Mouse (Mus musculus): ENCODE data around the gene Rps16. TPM values are rescaled to one million over a fixed set of nuclear protein-coding genes. Genes with fewer than 3 reads are reported as not detected.
A peak's percentile ranks its signal among the peaks of the same experiment; 100 is the strongest.

The Rps16 gene
- polyA plus RNA-seq, 1 experiment = 4,542 TPM

DNA sequence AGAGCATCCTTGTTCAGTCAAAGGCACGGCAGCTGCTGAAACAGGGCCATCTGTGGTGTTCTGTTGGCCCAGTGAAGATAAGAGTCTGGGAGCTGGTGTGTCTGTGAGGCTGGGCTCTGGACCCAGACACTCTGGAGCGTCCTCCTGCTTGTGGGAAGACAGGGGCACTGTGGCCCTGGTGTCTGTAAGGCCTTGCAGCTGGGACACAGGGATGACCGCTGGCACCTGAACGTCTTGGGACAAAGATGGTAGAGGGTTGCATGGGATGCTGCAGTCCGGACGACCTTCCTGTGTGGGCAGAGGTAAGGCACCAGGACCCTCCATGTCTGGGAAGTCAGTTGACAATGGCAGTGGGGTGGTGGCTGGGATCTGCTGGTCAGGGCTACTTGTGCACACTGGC, 9.8 kb downstream of the Rps16 start:
- no peak for TF ChIP-seq MAX (IDR thresholded peaks at IDR 0.05; ENCODE audit: low read depth)
- TF ChIP-seq POLR2AphosphoS2 (IDR thresholded peaks at IDR 0.05; ENCODE audit: insufficient read length, low read depth) = peak; percentile 11
- no peak for TF ChIP-seq MYOG (IDR thresholded peaks at IDR 0.05; ENCODE audit: control insufficient read depth in 1 of 3, insufficient read depth in 1 of 3, insufficient read length in 2 of 3, low read depth in 2 of 3)
- Histone ChIP-seq H3K79me2 (ENCODE audit: control insufficient read depth, insufficient read depth) (no peaks in the 10 kb centered on the region), H3ac (ENCODE audit: control insufficient read depth, insufficient read length) (no peak overlapping the region), H3K4me3 (no peak overlapping the region), H3K27me3 (ENCODE audit: control insufficient read depth, insufficient read depth, insufficient read length) (no peaks in the 10 kb centered on the region), H3K4me2 (ENCODE audit: low read depth) (no peak overlapping the region), H3K36me3 (ENCODE audit: control insufficient read depth, insufficient read depth) (no peaks in the 10 kb centered on the region)

DNA sequence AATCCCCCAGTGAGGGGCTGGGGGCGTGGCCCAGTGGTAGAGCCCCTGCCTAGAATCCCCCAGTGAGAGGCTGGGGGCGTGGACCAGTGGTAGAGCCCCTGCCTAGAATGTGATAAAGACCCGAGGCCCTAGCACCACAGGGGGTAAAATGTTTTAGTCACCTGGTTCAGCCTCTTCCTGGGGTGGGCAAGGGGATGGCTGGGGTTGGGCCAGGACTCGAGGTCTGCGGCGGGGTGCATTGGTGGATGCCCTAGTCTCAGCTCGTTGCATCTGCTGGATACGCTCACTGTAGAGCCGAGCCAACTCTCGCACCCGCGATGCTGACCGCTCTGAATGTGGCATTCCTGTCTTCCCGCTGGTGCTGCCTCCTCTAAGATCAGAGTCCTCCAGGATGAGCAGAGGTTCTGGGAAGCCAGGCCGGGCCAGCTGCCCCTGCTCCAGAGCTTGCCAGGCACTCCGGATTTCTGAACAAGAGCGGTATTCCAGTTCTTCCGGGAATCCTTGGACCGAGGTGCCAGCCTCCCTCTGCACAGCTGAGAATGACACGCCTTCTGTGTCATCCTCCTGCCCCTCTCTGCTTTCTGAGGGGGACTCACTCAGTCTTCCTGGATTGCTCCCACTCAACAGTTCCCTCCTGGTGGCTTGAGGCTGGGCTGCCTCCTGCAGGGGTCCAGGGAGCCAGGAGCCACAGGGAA, 11.3 kb downstream of the Rps16 start:
- Histone ChIP-seq H3K36me3 (ENCODE audit: control insufficient read depth, insufficient read depth) (no peaks in the 10 kb centered on the region), H3K4me2 (ENCODE audit: low read depth) (no peak overlapping the region), H3ac (ENCODE audit: control insufficient read depth, insufficient read length) (no peak overlapping the region), H3K4me3 (no peak overlapping the region), H3K27me3 (ENCODE audit: control insufficient read depth, insufficient read depth, insufficient read length) (no peaks in the 10 kb centered on the region), H3K79me2 (ENCODE audit: control insufficient read depth, insufficient read depth) (no peaks in the 10 kb centered on the region)
- peak; percentile 50 to 92 (median 51) for TF ChIP-seq MYOG (IDR thresholded peaks at IDR 0.05; ENCODE audit: control insufficient read depth in 1 of 3, insufficient read depth in 1 of 3, insufficient read length in 2 of 3, low read depth in 2 of 3)
- peak; percentile 7 for TF ChIP-seq TCF3 (IDR thresholded peaks at IDR 0.05; ENCODE audit: insufficient read length, low read depth)
- TF ChIP-seq SRF (IDR thresholded peaks at IDR 0.05; ENCODE audit: control insufficient read depth, insufficient read length, low read depth) = no peak
- no peak for TF ChIP-seq MAX (IDR thresholded peaks at IDR 0.05; ENCODE audit: low read depth)
- TF ChIP-seq USF1 (IDR thresholded peaks at IDR 0.05; ENCODE audit: low read depth) = no peak
- TF ChIP-seq POLR2A (IDR thresholded peaks at IDR 0.05; ENCODE audit: insufficient read length, low read depth) = no peak
- TF ChIP-seq REST (IDR thresholded peaks at IDR 0.05; ENCODE audit: insufficient read depth, insufficient read length) = no peak
- TF ChIP-seq CEBPB (IDR thresholded peaks at IDR 0.05; ENCODE audit: insufficient read depth, poor library complexity, severe bottlenecking) = no peak
- no peak for TF ChIP-seq E2F4 (IDR thresholded peaks at IDR 0.05; ENCODE audit: insufficient read depth)
- TF ChIP-seq TCF12 (IDR thresholded peaks at IDR 0.05; ENCODE audit: insufficient read depth, poor library complexity, severe bottlenecking) = no peak
- TF ChIP-seq MYOD1 (IDR thresholded peaks at IDR 0.05; ENCODE audit: control insufficient read depth in 1 of 3, insufficient read length in 2 of 3, low read depth in 2 of 3) = peak in 2 of 3 experiments; percentile 46 to 72

- Histone ChIP-seq H3K79me2 (ENCODE audit: control insufficient read depth, insufficient read depth) (no peaks in the 10 kb centered on the region), H3ac (ENCODE audit: control insufficient read depth, insufficient read length) (no peak overlapping the region), H3K27me3 (ENCODE audit: control insufficient read depth, insufficient read depth, insufficient read length) (no peaks in the 10 kb centered on the region), H3K4me3 (no peak overlapping the region), H3K4me2 (ENCODE audit: low read depth) (no peak overlapping the region), H3K36me3 (ENCODE audit: control insufficient read depth, insufficient read depth) (no peaks in the 10 kb centered on the region)
- peak in 1 of 3 experiments; percentile 32 for TF ChIP-seq MYOG (IDR thresholded peaks at IDR 0.05; ENCODE audit: control insufficient read depth in 1 of 3, insufficient read depth in 1 of 3, insufficient read length in 2 of 3, low read depth in 2 of 3)
- TF ChIP-seq USF1 (IDR thresholded peaks at IDR 0.05; ENCODE audit: low read depth) = no peak
These were observed 12.1 kb downstream of the Rps16 start for GRCm38 (mm10) chr7:28362441-28363060.

- Histone ChIP-seq H3K4me3 (no peak overlapping the region), H3K4me2 (ENCODE audit: low read depth) (no peak overlapping the region), H3K27me3 (ENCODE audit: control insufficient read depth, insufficient read depth, insufficient read length) (no peaks in the 10 kb centered on the region), H3ac (ENCODE audit: control insufficient read depth, insufficient read length) (no peak overlapping the region), H3K36me3 (ENCODE audit: control insufficient read depth, insufficient read depth) (no peaks in the 10 kb centered on the region), H3K79me2 (ENCODE audit: control insufficient read depth, insufficient read depth) (peaks cover 19% of the 10 kb centered on the region)
- TF ChIP-seq E2F4 (IDR thresholded peaks at IDR 0.05; ENCODE audit: insufficient read depth) (no peak), POLR2A (IDR thresholded peaks at IDR 0.05; ENCODE audit: insufficient read length, low read depth) (no peak), REST (IDR thresholded peaks at IDR 0.05; ENCODE audit: insufficient read depth, insufficient read length) (no peak), TCF3 (IDR thresholded peaks at IDR 0.05; ENCODE audit: insufficient read length, low read depth) (no peak), TCF12 (IDR thresholded peaks at IDR 0.05; ENCODE audit: insufficient read depth, poor library complexity, severe bottlenecking) (no peak), CEBPB (IDR thresholded peaks at IDR 0.05; ENCODE audit: insufficient read depth, poor library complexity, severe bottlenecking) (no peak), MYOG (IDR thresholded peaks at IDR 0.05; ENCODE audit: control insufficient read depth in 1 of 3, insufficient read depth in 1 of 3, insufficient read length in 2 of 3, low read depth in 2 of 3) (no peak), SRF (IDR thresholded peaks at IDR 0.05; ENCODE audit: control insufficient read depth, insufficient read length, low read depth) (no peak), USF1 (IDR thresholded peaks at IDR 0.05; ENCODE audit: low read depth) (no peak), MYOD1 (IDR thresholded peaks at IDR 0.05; ENCODE audit: control insufficient read depth in 1 of 3, insufficient read length in 2 of 3, low read depth in 2 of 3) (no peak)
These were observed 17.3 kb downstream of the Rps16 start for GRCm38 (mm10) chr7:28367663-28368275.

DNA sequence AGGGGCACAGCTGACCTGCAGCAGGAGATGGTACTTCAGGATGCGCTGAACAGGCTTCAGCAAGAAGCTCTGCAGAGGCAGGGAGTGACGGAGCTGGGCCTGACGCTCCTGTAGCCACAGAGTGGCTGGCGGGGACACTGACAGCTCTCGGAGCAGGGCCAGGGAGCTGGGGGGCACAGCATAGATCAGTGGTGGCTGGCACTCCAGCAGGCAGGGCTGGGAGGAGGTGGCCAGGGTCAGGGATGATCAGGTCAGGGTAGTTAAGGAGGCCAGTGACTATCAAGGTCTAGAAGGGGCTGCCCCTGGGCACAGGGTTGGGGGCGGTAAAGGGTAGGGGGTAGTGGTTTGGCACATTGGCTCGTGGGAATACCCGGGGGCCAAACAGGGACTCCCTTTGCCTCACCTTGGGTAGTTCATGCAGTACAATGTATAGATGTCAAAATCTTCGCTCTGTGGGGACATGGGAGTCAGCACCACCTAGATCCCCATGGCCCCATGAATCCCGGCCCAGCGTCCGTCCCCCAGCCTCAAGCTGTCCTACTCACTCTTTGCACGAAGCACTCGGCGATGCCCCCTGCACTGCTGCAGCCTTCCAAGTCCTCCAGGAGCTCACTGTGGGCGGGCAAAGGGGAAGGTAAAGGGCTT, 17.9 kb downstream of the Rps16 start:
- Histone ChIP-seq H3ac (ENCODE audit: control insufficient read depth, insufficient read length) (no peak overlapping the region), H3K4me3 (no peak overlapping the region), H3K79me2 (ENCODE audit: control insufficient read depth, insufficient read depth) (peaks cover 19% of the 10 kb centered on the region), H3K27me3 (ENCODE audit: control insufficient read depth, insufficient read depth, insufficient read length) (no peaks in the 10 kb centered on the region), H3K36me3 (ENCODE audit: control insufficient read depth, insufficient read depth) (no peaks in the 10 kb centered on the region), H3K4me2 (ENCODE audit: low read depth) (no peak overlapping the region)
- TF ChIP-seq CEBPB (IDR thresholded peaks at IDR 0.05; ENCODE audit: insufficient read depth, poor library complexity, severe bottlenecking) (no peak), POLR2AphosphoS2 (IDR thresholded peaks at IDR 0.05; ENCODE audit: insufficient read length, low read depth) (no peak), MYOG (IDR thresholded peaks at IDR 0.05; ENCODE audit: control insufficient read depth in 1 of 3, insufficient read depth in 1 of 3, insufficient read length in 2 of 3, low read depth in 2 of 3) (no peak), POLR2A (IDR thresholded peaks at IDR 0.05; ENCODE audit: insufficient read length, low read depth) (no peak), TCF12 (IDR thresholded peaks at IDR 0.05; ENCODE audit: insufficient read depth, poor library complexity, severe bottlenecking) (no peak), TCF3 (IDR thresholded peaks at IDR 0.05; ENCODE audit: insufficient read length, low read depth) (no peak), SRF (IDR thresholded peaks at IDR 0.05; ENCODE audit: control insufficient read depth, insufficient read length, low read depth) (no peak), MAX (IDR thresholded peaks at IDR 0.05; ENCODE audit: low read depth) (no peak), USF1 (IDR thresholded peaks at IDR 0.05; ENCODE audit: low read depth) (no peak), E2F4 (IDR thresholded peaks at IDR 0.05; ENCODE audit: insufficient read depth) (no peak), REST (IDR thresholded peaks at IDR 0.05; ENCODE audit: insufficient read depth, insufficient read length) (no peak), MYOD1 (IDR thresholded peaks at IDR 0.05; ENCODE audit: control insufficient read depth in 1 of 3, insufficient read length in 2 of 3, low read depth in 2 of 3) (no peak)
